Mouse (Mus musculus): ENCODE results near the gene Fmnl2. TPM values are rescaled to one million over a fixed set of nuclear protein-coding genes. Genes with fewer than 3 reads are reported as not detected.

The Fmnl2 gene
- polyA plus RNA-seq, 1 experiment, result 2.8 TPM

GRCm38 (mm10) chr2:52860111-52860775, 2.6 kb downstream of the Fmnl2 start:
- H3ac ChIP-seq (ENCODE audit: control insufficient read depth, insufficient read length), result no peak overlapping the region
- H3K4me3 ChIP-seq, result no peak overlapping the region
- H3K79me2 ChIP-seq (ENCODE audit: control insufficient read depth, insufficient read depth), result peaks cover 17% of the 10 kb centered on the region
- H3K27me3 ChIP-seq (ENCODE audit: control insufficient read depth, insufficient read depth, insufficient read length), result no peaks in the 10 kb centered on the region
- TF ChIP-seq REST (IDR thresholded peaks at IDR 0.05; ENCODE audit: insufficient read depth, insufficient read length), result no peak
- no peak for TF ChIP-seq POLR2A (IDR thresholded peaks at IDR 0.05; ENCODE audit: insufficient read length, low read depth)
- TF ChIP-seq TCF3 (IDR thresholded peaks at IDR 0.05; ENCODE audit: insufficient read length, low read depth), result no peak
- TF ChIP-seq TCF12 (IDR thresholded peaks at IDR 0.05; ENCODE audit: insufficient read depth, poor library complexity, severe bottlenecking), result no peak
- TF ChIP-seq MAX (IDR thresholded peaks at IDR 0.05; ENCODE audit: low read depth), result no peak
- no peak for TF ChIP-seq E2F4 (IDR thresholded peaks at IDR 0.05; ENCODE audit: insufficient read depth)
- TF ChIP-seq CEBPB (IDR thresholded peaks at IDR 0.05; ENCODE audit: insufficient read depth, poor library complexity, severe bottlenecking), result no peak
- TF ChIP-seq MYOG (IDR thresholded peaks at IDR 0.05; ENCODE audit: control insufficient read depth in 1 of 3, insufficient read depth in 1 of 3, insufficient read length in 2 of 3, low read depth in 2 of 3), result no peak
- TF ChIP-seq USF1 (IDR thresholded peaks at IDR 0.05; ENCODE audit: low read depth), result no peak
- no peak for TF ChIP-seq MYOD1 (IDR thresholded peaks at IDR 0.05; ENCODE audit: control insufficient read depth in 1 of 3, insufficient read length in 2 of 3, low read depth in 2 of 3)
- TF ChIP-seq SRF (IDR thresholded peaks at IDR 0.05; ENCODE audit: control insufficient read depth, insufficient read length, low read depth), result no peak
- TF ChIP-seq POLR2AphosphoS2 (IDR thresholded peaks at IDR 0.05; ENCODE audit: insufficient read length, low read depth), result no peak
- no peaks in the 10 kb centered on the region for H3K36me3 ChIP-seq (ENCODE audit: control insufficient read depth, insufficient read depth)
- peak overlapping the region; percentile 76 for H3K4me2 ChIP-seq (ENCODE audit: low read depth)

- Histone ChIP-seq H3K4me2 (ENCODE audit: low read depth) (peak overlapping the region; percentile 15), H3K36me3 (ENCODE audit: control insufficient read depth, insufficient read depth) (no peaks in the 10 kb centered on the region), H3K27me3 (ENCODE audit: control insufficient read depth, insufficient read depth, insufficient read length) (no peaks in the 10 kb centered on the region), H3ac (ENCODE audit: control insufficient read depth, insufficient read length) (no peak overlapping the region), H3K79me2 (ENCODE audit: control insufficient read depth, insufficient read depth) (peaks cover 17% of the 10 kb centered on the region), H3K4me3 (no peak overlapping the region)
- no peak for TF ChIP-seq E2F4 (IDR thresholded peaks at IDR 0.05; ENCODE audit: insufficient read depth)
- TF ChIP-seq USF1 (IDR thresholded peaks at IDR 0.05; ENCODE audit: low read depth), result no peak
- TF ChIP-seq SRF (IDR thresholded peaks at IDR 0.05; ENCODE audit: control insufficient read depth, insufficient read length, low read depth), result no peak
- no peak for TF ChIP-seq POLR2A (IDR thresholded peaks at IDR 0.05; ENCODE audit: insufficient read length, low read depth)
- no peak for TF ChIP-seq CEBPB (IDR thresholded peaks at IDR 0.05; ENCODE audit: insufficient read depth, poor library complexity, severe bottlenecking)
- no peak for TF ChIP-seq MYOG (IDR thresholded peaks at IDR 0.05; ENCODE audit: control insufficient read depth in 1 of 3, insufficient read depth in 1 of 3, insufficient read length in 2 of 3, low read depth in 2 of 3)
- no peak for TF ChIP-seq REST (IDR thresholded peaks at IDR 0.05; ENCODE audit: insufficient read depth, insufficient read length)
- TF ChIP-seq MYOD1 (IDR thresholded peaks at IDR 0.05; ENCODE audit: control insufficient read depth in 1 of 3, insufficient read length in 2 of 3, low read depth in 2 of 3), result no peak
- TF ChIP-seq TCF12 (IDR thresholded peaks at IDR 0.05; ENCODE audit: insufficient read depth, poor library complexity, severe bottlenecking), result no peak
- no peak for TF ChIP-seq POLR2AphosphoS2 (IDR thresholded peaks at IDR 0.05; ENCODE audit: insufficient read length, low read depth)
- no peak for TF ChIP-seq MAX (IDR thresholded peaks at IDR 0.05; ENCODE audit: low read depth)
- TF ChIP-seq TCF3 (IDR thresholded peaks at IDR 0.05; ENCODE audit: insufficient read length, low read depth), result no peak
Observed at GRCm38 (mm10) chr2:52862046-52862759, 4.5 kb downstream of the Fmnl2 start.

- H3K79me2 ChIP-seq (ENCODE audit: control insufficient read depth, insufficient read depth), result peaks cover 17% of the 10 kb centered on the region
- no peaks in the 10 kb centered on the region for H3K36me3 ChIP-seq (ENCODE audit: control insufficient read depth, insufficient read depth)
- H3K4me2 ChIP-seq (ENCODE audit: low read depth), result peak overlapping the region; percentile 15
- TF ChIP-seq MYOG (IDR thresholded peaks at IDR 0.05; ENCODE audit: control insufficient read depth in 1 of 3, insufficient read depth in 1 of 3, insufficient read length in 2 of 3, low read depth in 2 of 3), result no peak
- TF ChIP-seq SRF (IDR thresholded peaks at IDR 0.05; ENCODE audit: control insufficient read depth, insufficient read length, low read depth), result no peak
- TF ChIP-seq TCF12 (IDR thresholded peaks at IDR 0.05; ENCODE audit: insufficient read depth, poor library complexity, severe bottlenecking), result no peak
- no peak for TF ChIP-seq MYOD1 (IDR thresholded peaks at IDR 0.05; ENCODE audit: control insufficient read depth in 1 of 3, insufficient read length in 2 of 3, low read depth in 2 of 3)
- no peak for TF ChIP-seq TCF3 (IDR thresholded peaks at IDR 0.05; ENCODE audit: insufficient read length, low read depth)
- TF ChIP-seq REST (IDR thresholded peaks at IDR 0.05; ENCODE audit: insufficient read depth, insufficient read length), result no peak
- TF ChIP-seq MAX (IDR thresholded peaks at IDR 0.05; ENCODE audit: low read depth), result no peak
- no peak for TF ChIP-seq POLR2AphosphoS2 (IDR thresholded peaks at IDR 0.05; ENCODE audit: insufficient read length, low read depth)
- TF ChIP-seq USF1 (IDR thresholded peaks at IDR 0.05; ENCODE audit: low read depth), result no peak
- no peaks in the 10 kb centered on the region for H3K27me3 ChIP-seq (ENCODE audit: control insufficient read depth, insufficient read depth, insufficient read length)
- H3K4me3 ChIP-seq, result no peak overlapping the region
- H3ac ChIP-seq (ENCODE audit: control insufficient read depth, insufficient read length), result no peak overlapping the region
Observed at GRCm38 (mm10) chr2:52862760-52863124, 5.1 kb downstream of the Fmnl2 start.

- H3K36me3 ChIP-seq (ENCODE audit: control insufficient read depth, insufficient read depth), result no peaks in the 10 kb centered on the region
- peaks cover 11% of the 10 kb centered on the region for H3K79me2 ChIP-seq (ENCODE audit: control insufficient read depth, insufficient read depth)
- H3ac ChIP-seq (ENCODE audit: control insufficient read depth, insufficient read length), result no peak overlapping the region
- no peak overlapping the region for H3K4me2 ChIP-seq (ENCODE audit: low read depth)
- no peaks in the 10 kb centered on the region for H3K27me3 ChIP-seq (ENCODE audit: control insufficient read depth, insufficient read depth, insufficient read length)
- no peak overlapping the region for H3K4me3 ChIP-seq
- TF ChIP-seq MAX (IDR thresholded peaks at IDR 0.05; ENCODE audit: low read depth) (no peak), POLR2A (IDR thresholded peaks at IDR 0.05; ENCODE audit: insufficient read length, low read depth) (no peak), MYOD1 (IDR thresholded peaks at IDR 0.05; ENCODE audit: control insufficient read depth in 1 of 3, insufficient read length in 2 of 3, low read depth in 2 of 3) (no peak), USF1 (IDR thresholded peaks at IDR 0.05; ENCODE audit: low read depth) (no peak), E2F4 (IDR thresholded peaks at IDR 0.05; ENCODE audit: insufficient read depth) (no peak), TCF12 (IDR thresholded peaks at IDR 0.05; ENCODE audit: insufficient read depth, poor library complexity, severe bottlenecking) (no peak), SRF (IDR thresholded peaks at IDR 0.05; ENCODE audit: control insufficient read depth, insufficient read length, low read depth) (no peak), REST (IDR thresholded peaks at IDR 0.05; ENCODE audit: insufficient read depth, insufficient read length) (no peak), POLR2AphosphoS2 (IDR thresholded peaks at IDR 0.05; ENCODE audit: insufficient read length, low read depth) (no peak), TCF3 (IDR thresholded peaks at IDR 0.05; ENCODE audit: insufficient read length, low read depth) (no peak), MYOG (IDR thresholded peaks at IDR 0.05; ENCODE audit: control insufficient read depth in 1 of 3, insufficient read depth in 1 of 3, insufficient read length in 2 of 3, low read depth in 2 of 3) (no peak), CEBPB (IDR thresholded peaks at IDR 0.05; ENCODE audit: insufficient read depth, poor library complexity, severe bottlenecking) (no peak)
Observed at GRCm38 (mm10) chr2:52864635-52865034, 7.0 kb downstream of the Fmnl2 start.

Data from myocyte (in vitro differentiated cells).